Mouse (Mus musculus): ENCODE measurements around the gene Sh3gl2.
A peak's percentile ranks its signal among the peaks of the same experiment; 100 is the strongest.

Gene Sh3gl2

GRCm38 (mm10) chr4:85319092-85319491 is 114.2 kb downstream of the Sh3gl2 start:
- no peak for DNase-seq

GRCm38 (mm10) chr4:85325454-85325853 is 120.5 kb downstream of the Sh3gl2 start:
- DNase-seq: no peak

GRCm38 (mm10) chr4:85326052-85326451 is 121.1 kb downstream of the Sh3gl2 start:
- DNase-seq: no peak

GRCm38 (mm10) chr4:85334688-85335200 is 129.8 kb downstream of the Sh3gl2 start:
- DNase-seq: no peak

- DNase-seq: no peak
These were observed 131.4 kb downstream of the Sh3gl2 start for GRCm38 (mm10) chr4:85336356-85336755.

GRCm38 (mm10) chr4:85339126-85339525 is 134.2 kb downstream of the Sh3gl2 start:
- DNase-seq: no peak

GRCm38 (mm10) chr4:85340686-85341085 is 135.8 kb downstream of the Sh3gl2 start:
- DNase-seq: no peak

- DNase-seq: no peak
These were observed 141.0 kb downstream of the Sh3gl2 start for GRCm38 (mm10) chr4:85345911-85346310.

GRCm38 (mm10) chr4:85348079-85348643 is 143.2 kb downstream of the Sh3gl2 start:
- DNase-seq: no peak

- no peak for DNase-seq
These were observed 157.7 kb downstream of the Sh3gl2 start for GRCm38 (mm10) chr4:85362661-85363060.

GRCm38 (mm10) chr4:85363205-85363604 is 158.3 kb downstream of the Sh3gl2 start:
- DNase-seq: no peak

GRCm38 (mm10) chr4:85371036-85371435 is 166.1 kb downstream of the Sh3gl2 start:
- no peak for DNase-seq

GRCm38 (mm10) chr4:85374801-85375200 is 169.9 kb downstream of the Sh3gl2 start:
- no peak for DNase-seq

GRCm38 (mm10) chr4:85376187-85376586 is 171.3 kb downstream of the Sh3gl2 start:
- no peak for DNase-seq

GRCm38 (mm10) chr4:85376610-85377009 is 171.7 kb downstream of the Sh3gl2 start:
- DNase-seq: no peak

GRCm38 (mm10) chr4:85385241-85385640 is 180.3 kb downstream of the Sh3gl2 start:
- no peak for DNase-seq

- DNase-seq: no peak
These were observed 182.8 kb downstream of the Sh3gl2 start for GRCm38 (mm10) chr4:85387676-85388075.

- no peak for DNase-seq
These were observed 186.9 kb downstream of the Sh3gl2 start for GRCm38 (mm10) chr4:85391795-85392194.

GRCm38 (mm10) chr4:85398765-85399164 is 193.8 kb downstream of the Sh3gl2 start:
- DNase-seq: no peak

- DNase-seq: peak; percentile 31 to 75
These were observed 197.9 kb downstream of the Sh3gl2 start for GRCm38 (mm10) chr4:85402823-85403222.

- DNase-seq: peak in 1 of 2 experiments; percentile 52
These were observed 199.7 kb downstream of the Sh3gl2 start for GRCm38 (mm10) chr4:85404424-85405194.

- no peak for DNase-seq
These were observed 200.3 kb downstream of the Sh3gl2 start for GRCm38 (mm10) chr4:85405276-85405675.

- no peak for DNase-seq
These were observed 211.5 kb downstream of the Sh3gl2 start for GRCm38 (mm10) chr4:85416466-85416865.

- DNase-seq: no peak
These were observed 215.5 kb downstream of the Sh3gl2 start for GRCm38 (mm10) chr4:85420429-85420828.

Measured in kidney, adult 8-10 months (tissue).